Mouse (Mus musculus) heart, embryonic 10.5 days (tissue): ENCODE results near the gene Aip. TPM values are rescaled to one million over a fixed set of nuclear protein-coding genes. Genes with fewer than 3 reads are reported as not detected.

ENCODE experiments used
- DNase-seq: peaks from one replicate; pipeline ENCODE4 v3.0.0-alpha.2; 2017; ENCODE audit warnings: low spot score
- H3K27ac ChIP-seq: fragments of 300-500 bp; sonication (generic); 2 replicates; pipeline ENCODE4 v1.5.1; 2016; ENCODE audit warnings: mild to moderate bottlenecking
- H3K27me3 ChIP-seq: fragments of 300-500 bp; sonication (generic); 2 replicates; pipeline ENCODE4 v1.6.1; 2016; ENCODE audit warnings: mild to moderate bottlenecking; ENCODE audit not compliant: poor library complexity, insufficient read depth, severe bottlenecking
- H3K36me3 ChIP-seq: fragments of 300-500 bp; sonication (generic); 2 replicates; pipeline ENCODE4 v1.6.1; 2016; ENCODE audit warnings: mild to moderate bottlenecking, moderate library complexity
- H3K4me1 ChIP-seq: fragments of 300-500 bp; sonication (generic); 2 replicates; pipeline ENCODE4 v1.6.1; 2016; ENCODE audit warnings: mild to moderate bottlenecking
- H3K4me3 ChIP-seq: fragments of 300-500 bp; sonication (generic); 2 replicates; pipeline ENCODE4 v1.5.1; 2016; ENCODE audit warnings: mild to moderate bottlenecking, moderate library complexity
- H3K9me3 ChIP-seq: fragments of 300-500 bp; sonication (generic); 2 replicates; pipeline ENCODE4 v1.6.1; 2016; ENCODE audit warnings: mild to moderate bottlenecking, moderate library complexity
- WGBS: fragments of 180-500 bp; shearing (Covaris S2); methylation state at CpG from one replicate; pipeline ENCODE4 v1.1.7; 2016; 5-methylcytosine and 5-hydroxymethylcytosine counted together
- polyA plus RNA-seq: library from polyadenylated mRNA; unstranded; fragments of >200 nt; fragmentation: Nextera tagmentation; extraction: Ambion mirVana; gene quantifications from 2 replicates; pipeline ENCODE4 v1.2.1, GENCODE M21; 2016

Aip gene
- polyA plus RNA-seq, 1 experiment from 2014 or later, result 93.8 TPM

GRCm38 (mm10) chr19:4159049-4159448 is 33.4 kb upstream of the Aip start:
- Histone ChIP-seq H3K27ac (no peak overlapping the region), H3K9me3 (no peaks in the 10 kb centered on the region), H3K4me3 (no peak overlapping the region), H3K4me1 (peaks cover 33% of the 10 kb centered on the region), H3K36me3 (peaks cover 61% of the 10 kb centered on the region), H3K27me3 (no peaks in the 10 kb centered on the region)
- 95% methylated on average over 8 of the region's 8 CpGs for WGBS
- DNase-seq, result no peak

GRCm38 (mm10) chr19:4156771-4157170 is 31.1 kb upstream of the Aip start:
- H3K4me3 ChIP-seq, result no peak overlapping the region
- no peaks in the 10 kb centered on the region for H3K27me3 ChIP-seq
- H3K4me1 ChIP-seq, result peaks cover 38% of the 10 kb centered on the region
- no peak for DNase-seq
- H3K36me3 ChIP-seq, result peaks cover 79% of the 10 kb centered on the region
- no peak overlapping the region for H3K27ac ChIP-seq
- no peaks in the 10 kb centered on the region for H3K9me3 ChIP-seq
- WGBS, result 90% methylated on average over 12 of the region's 12 CpGs

GRCm38 (mm10) chr19:4156073-4156579 is 30.5 kb upstream of the Aip start:
- H3K9me3 ChIP-seq, result no peaks in the 10 kb centered on the region
- peak overlapping the region; percentile 47 for H3K27ac ChIP-seq

GRCm38 (mm10) chr19:4155223-4156072 is 29.8 kb upstream of the Aip start:
- Histone ChIP-seq H3K27ac (peak overlapping the region; percentile 47), H3K4me3 (peak overlapping the region; percentile 8; the same call in 1 of the 2 replicates), H3K9me3 (no peaks in the 10 kb centered on the region), H3K27me3 (no peaks in the 10 kb centered on the region), H3K4me1 (peaks cover 48% of the 10 kb centered on the region), H3K36me3 (peaks cover 80% of the 10 kb centered on the region)
- 81% methylated on average over 6 of the region's 6 CpGs for WGBS
- no peak for DNase-seq

More at GRCm38 (mm10) chr19:4156073-4156579, 30.5 kb upstream of the Aip start:
- no peak for DNase-seq
- peaks cover 80% of the 10 kb centered on the region for H3K36me3 ChIP-seq
- 70% methylated on average over 20 of the region's 20 CpGs for WGBS
- H3K4me1 ChIP-seq, result peaks cover 44% of the 10 kb centered on the region
- H3K4me3 ChIP-seq, result 0 out of 2 replicates have a peak overlapping the region, but pooled peaks have one; percentile 8
- H3K27me3 ChIP-seq, result no peaks in the 10 kb centered on the region

- H3K36me3 ChIP-seq, result peaks cover 83% of the 10 kb centered on the region
- H3K27me3 ChIP-seq, result no peaks in the 10 kb centered on the region
- peak overlapping the region; percentile 9; the same call in 1 of the 2 replicates for H3K4me3 ChIP-seq
- 72% methylated on average over 13 of the region's 13 CpGs for WGBS
- peaks cover 54% of the 10 kb centered on the region for H3K4me1 ChIP-seq
- peak overlapping the region; percentile 7; the same call in 1 of the 2 replicates for H3K27ac ChIP-seq
- no peak for DNase-seq
- H3K9me3 ChIP-seq, result no peaks in the 10 kb centered on the region
Measured at GRCm38 (mm10) chr19:4154437-4155222, 29.0 kb upstream of the Aip start.

- H3K4me1 ChIP-seq, result peaks cover 64% of the 10 kb centered on the region
- H3K36me3 ChIP-seq, result peaks cover 69% of the 10 kb centered on the region
- WGBS, result 68% methylated on average over 11 of the region's 11 CpGs
- no peaks in the 10 kb centered on the region for H3K9me3 ChIP-seq
- DNase-seq, result no peak
- peak within 1 kb of the TSS; percentile 14; the same call in 1 of the 2 replicates for H3K27ac ChIP-seq
- no peaks in the 10 kb centered on the region for H3K27me3 ChIP-seq
- 0 out of 2 replicates have a peak within 1 kb of the TSS, but pooled peaks have one; percentile 10 for H3K4me3 ChIP-seq
Measured at GRCm38 (mm10) chr19:4153232-4153654, 27.6 kb upstream of the Aip start, which contains the start of gene Ptprcap. Gene Ptprcap, plus strand, starts transcription at chr19:4153604.

- WGBS, result 86% methylated on average over 8 of the region's 8 CpGs
Measured at GRCm38 (mm10) chr19:4152445-4153231, 27.0 kb upstream of the Aip start.

GRCm38 (mm10) chr19:4151898-4152297 is 26.2 kb upstream of the Aip start:
- H3K4me1 ChIP-seq, result peaks cover 70% of the 10 kb centered on the region
- H3K4me3 ChIP-seq, result no peak overlapping the region
- no peaks in the 10 kb centered on the region for H3K9me3 ChIP-seq
- whole genome bisulfite sequencing, result 89% methylated on average over 5 of the region's 5 CpGs
- H3K36me3 ChIP-seq, result peaks cover 56% of the 10 kb centered on the region
- no peaks in the 10 kb centered on the region for H3K27me3 ChIP-seq
- peak overlapping the region; percentile 42 for H3K27ac ChIP-seq
- no peak for DNase-seq

More at GRCm38 (mm10) chr19:4152445-4153231, 27.0 kb upstream of the Aip start:
- Histone ChIP-seq H3K4me3 (0 out of 2 replicates have a peak overlapping the region, but pooled peaks have one; percentile 10), H3K36me3 (peaks cover 63% of the 10 kb centered on the region), H3K27me3 (no peaks in the 10 kb centered on the region), H3K9me3 (no peaks in the 10 kb centered on the region), H3K4me1 (peaks cover 70% of the 10 kb centered on the region), H3K27ac (no peak overlapping the region)
- DNase-seq, result no peak

- Histone ChIP-seq H3K9me3 (no peaks in the 10 kb centered on the region), H3K27me3 (no peaks in the 10 kb centered on the region), H3K27ac (peak overlapping the region; percentile 42), H3K4me3 (no peak overlapping the region), H3K4me1 (peaks cover 69% of the 10 kb centered on the region), H3K36me3 (peaks cover 52% of the 10 kb centered on the region)
- DNase-seq, result no peak
- WGBS, result 83% methylated on average over 5 of the region's 5 CpGs
Measured at GRCm38 (mm10) chr19:4151488-4151860, 25.8 kb upstream of the Aip start.

- Histone ChIP-seq H3K36me3 (peaks cover 45% of the 10 kb centered on the region), H3K9me3 (no peaks in the 10 kb centered on the region), H3K27ac (no peak overlapping the region), H3K4me1 (peaks cover 63% of the 10 kb centered on the region), H3K27me3 (no peaks in the 10 kb centered on the region), H3K4me3 (no peak overlapping the region)
- DNase-seq, result no peak
- 85% methylated on average over 22 of the region's 22 CpGs for WGBS
Measured at GRCm38 (mm10) chr19:4150567-4151487, 25.2 kb upstream of the Aip start.

GRCm38 (mm10) chr19:4149764-4150461 is 24.3 kb upstream of the Aip start:
- no peak for DNase-seq
- H3K27ac ChIP-seq, result 0 out of 2 replicates have a peak overlapping the region, but pooled peaks have one; percentile 91
- no peaks in the 10 kb centered on the region for H3K9me3 ChIP-seq
- no peaks in the 10 kb centered on the region for H3K27me3 ChIP-seq
- peak overlapping the region; percentile 84; the same call in 1 of the 2 replicates for H3K4me3 ChIP-seq
- 92% methylated on average over 17 of the region's 17 CpGs for WGBS
- peaks cover 41% of the 10 kb centered on the region for H3K36me3 ChIP-seq
- peaks cover 59% of the 10 kb centered on the region for H3K4me1 ChIP-seq
